Mouse (Mus musculus) heart, postnatal 10 days (tissue): ENCODE measurements at regions not wholly inside any gene's neighbourhood (a gene's known extent, or its start where the extent isn't known, plus 50 kb on each side); places are given as distances from the start of the nearest gene placed in this dataset.

ENCODE experiments used
- DNase-seq, 2 experiments: peaks; one replicate each; pipeline ENCODE4 v3.0.0; 2021
- intact Hi-C: fragments of 180-260 bp; cut with DNase I; formaldehyde crosslinking; loops from one replicate; pipeline ENCODE4 v1.15.1; 2025

DNA sequence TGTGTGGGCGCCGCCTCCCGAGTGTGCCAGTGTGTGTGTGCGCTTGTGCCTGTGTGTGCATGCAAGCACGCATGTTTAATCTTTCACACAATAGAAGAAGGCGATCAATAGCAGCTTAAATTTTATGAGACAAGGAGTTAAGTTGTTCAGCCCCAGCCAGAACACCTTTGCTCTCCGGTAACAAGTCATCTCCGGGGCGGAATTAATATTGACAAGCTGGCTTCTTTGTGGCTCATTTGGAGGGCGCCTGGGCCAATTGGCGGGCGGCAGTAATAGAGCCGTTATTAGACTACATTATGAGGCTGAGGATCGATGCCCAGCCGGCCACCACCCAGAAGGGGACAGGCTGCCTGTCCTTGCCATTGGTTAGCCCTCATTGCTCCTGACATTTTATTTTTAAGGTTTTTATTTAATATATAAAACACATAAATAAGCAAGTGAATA is 142.6 kb upstream of the Irx4 start:
- no peak for DNase-seq
- intact Hi-C loops = no loop called here

DNA sequence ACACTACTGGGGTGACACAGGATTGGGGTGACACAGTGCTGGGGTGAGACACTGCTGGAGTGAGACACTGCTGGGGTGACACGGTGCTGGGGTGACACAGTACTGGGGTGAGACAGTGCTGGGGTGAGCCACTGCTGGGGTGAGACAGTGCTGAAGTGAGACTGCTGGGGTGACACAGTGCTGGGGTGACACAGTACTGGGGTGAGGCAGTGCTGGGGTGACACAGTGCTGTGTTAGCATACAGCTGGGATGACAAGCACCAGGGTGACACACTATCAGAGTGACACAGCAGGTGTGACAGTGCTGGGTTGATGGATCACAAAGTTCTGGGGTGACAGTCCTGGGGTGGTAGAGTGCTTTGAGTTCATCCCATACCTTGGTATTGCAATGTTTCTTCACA is 137.3 kb upstream of the Irx4 start:
- intact Hi-C loops = no loop called here
- DNase-seq = no peak

DNA sequence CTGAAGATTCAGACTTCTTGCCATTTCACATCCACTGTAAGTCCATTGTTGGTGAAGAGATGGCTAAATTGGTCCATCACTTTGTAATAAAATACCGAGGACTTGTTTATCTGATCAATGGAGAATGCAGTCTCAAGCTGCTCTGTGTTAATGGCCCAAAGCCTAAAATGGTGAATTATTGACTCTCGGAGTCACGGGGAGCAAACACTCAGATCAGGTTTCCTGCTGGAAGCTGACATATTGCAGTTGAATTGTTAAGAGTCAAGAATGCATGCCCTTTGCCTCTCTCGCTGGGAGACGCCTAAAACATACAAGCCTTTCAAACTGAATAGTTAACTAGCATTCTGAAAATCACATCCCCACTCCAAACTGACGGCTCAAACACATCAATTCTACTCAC is 129.0 kb upstream of the Irx4 start:
- intact Hi-C loops = no loop called here
- DNase-seq = no peak

DNA sequence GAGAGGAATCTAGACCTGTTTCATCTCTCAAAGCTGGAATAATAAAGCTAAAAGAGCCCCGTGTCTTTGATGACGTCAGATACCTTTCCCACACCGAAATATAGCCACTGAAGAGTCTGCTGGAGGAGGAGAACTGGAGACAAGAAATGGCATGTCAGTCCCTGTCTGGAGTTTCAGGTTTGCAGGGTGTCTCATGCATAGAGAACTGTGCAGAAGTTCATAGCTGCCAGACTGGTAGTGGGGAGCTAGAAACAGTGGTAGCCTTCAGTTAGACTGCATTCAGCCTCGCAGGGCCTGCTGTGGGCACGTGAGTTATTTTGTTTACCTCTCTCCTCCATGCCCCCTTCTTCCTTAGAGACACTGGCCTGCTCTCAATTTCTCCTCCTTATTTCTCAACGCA is 127.5 kb upstream of the Irx4 start:
- DNase-seq = no peak
- intact Hi-C loops = no loop called here

DNA sequence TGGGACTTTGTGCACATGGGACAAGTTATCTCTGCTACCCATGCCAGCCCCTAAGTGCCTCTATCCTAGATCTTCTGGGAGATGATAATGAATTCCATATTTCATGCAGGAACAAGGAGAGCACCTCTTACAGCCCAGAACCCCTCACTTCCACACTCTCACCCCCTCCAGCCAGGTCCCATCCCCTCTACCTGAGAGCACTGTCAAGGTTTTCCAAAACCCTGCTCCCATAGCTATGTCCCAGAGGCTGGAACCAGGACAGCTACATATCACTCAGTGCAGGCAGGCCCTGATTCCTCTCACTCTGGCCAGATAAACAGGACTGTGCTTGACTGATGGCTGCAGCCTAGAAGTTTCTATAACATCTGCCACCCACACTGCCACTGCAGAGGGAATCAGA is 125.3 kb upstream of the Irx4 start:
- intact Hi-C loops = no loop called here
- no peak for DNase-seq

DNA sequence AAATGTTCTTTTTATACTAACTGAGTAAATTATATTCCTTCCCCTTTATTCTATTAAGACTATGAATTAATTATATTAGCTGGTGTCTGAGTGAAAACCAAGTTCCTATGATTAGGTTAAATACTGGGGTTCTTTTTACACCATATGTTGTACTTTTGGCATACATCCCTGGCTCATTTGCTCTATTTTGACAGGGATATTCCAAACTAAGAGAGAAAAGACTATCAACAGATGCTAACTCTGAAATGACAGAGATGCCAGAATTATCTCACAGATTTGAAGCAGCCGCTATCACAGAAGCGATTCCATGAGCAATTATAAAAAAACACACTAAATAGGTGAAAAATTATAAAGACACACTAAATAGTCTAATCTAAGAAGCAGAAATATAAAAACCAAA is 119.0 kb upstream of the Irx4 start:
- intact Hi-C loops = no loop called here

DNA sequence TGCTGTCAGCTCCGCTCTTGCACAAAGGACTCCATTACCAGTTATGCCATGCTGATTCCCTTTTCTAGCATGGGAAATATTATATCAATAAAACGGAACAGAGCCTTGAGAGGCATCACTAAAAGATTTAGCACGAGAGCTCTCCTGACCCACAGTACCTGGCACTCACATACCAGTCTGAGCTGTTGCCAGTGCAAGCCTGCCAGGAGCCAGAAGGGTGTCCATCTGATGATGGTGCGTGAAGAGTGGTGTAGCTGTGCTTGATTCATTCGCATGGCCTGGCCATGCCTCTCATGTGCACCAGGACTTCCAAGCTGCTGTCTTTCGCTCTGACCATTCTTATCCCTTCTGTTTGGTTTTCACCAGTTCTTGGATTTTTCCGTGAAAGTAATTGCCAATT is 102.3 kb upstream of the Irx4 start:
- DNase-seq = no peak
- intact Hi-C loops = loop anchor here (2.0 kb wide), 1 partner anchor 195 kb away; no protein-coding TSS in a partner anchor

More for the DNA sequence above, 119.0 kb upstream of the Irx4 start:
- DNase-seq = no peak

DNA sequence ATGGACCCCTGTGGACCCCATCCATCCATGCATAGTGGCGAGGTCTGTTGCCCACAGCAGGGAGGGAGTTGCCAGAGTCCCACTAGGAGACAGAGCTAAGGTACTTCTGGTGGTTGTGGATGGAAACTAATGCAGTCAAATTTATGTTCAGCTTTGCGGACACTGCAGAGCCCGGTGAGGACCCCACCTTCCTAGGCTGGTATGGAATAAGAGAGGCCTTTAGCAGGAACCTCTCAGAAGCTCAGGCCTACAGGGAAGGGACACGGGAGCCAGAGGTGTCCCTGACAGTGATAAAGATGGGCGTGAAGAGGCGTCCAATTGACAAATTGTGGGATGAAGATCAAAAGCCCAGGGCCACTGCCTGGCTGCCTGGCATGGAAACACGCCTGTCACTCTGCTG is 100.8 kb upstream of the Irx4 start:
- DNase-seq = no peak
- intact Hi-C loops = loop anchor here (2.0 kb wide), 1 partner anchor 193 kb away; no protein-coding TSS in a partner anchor

DNA sequence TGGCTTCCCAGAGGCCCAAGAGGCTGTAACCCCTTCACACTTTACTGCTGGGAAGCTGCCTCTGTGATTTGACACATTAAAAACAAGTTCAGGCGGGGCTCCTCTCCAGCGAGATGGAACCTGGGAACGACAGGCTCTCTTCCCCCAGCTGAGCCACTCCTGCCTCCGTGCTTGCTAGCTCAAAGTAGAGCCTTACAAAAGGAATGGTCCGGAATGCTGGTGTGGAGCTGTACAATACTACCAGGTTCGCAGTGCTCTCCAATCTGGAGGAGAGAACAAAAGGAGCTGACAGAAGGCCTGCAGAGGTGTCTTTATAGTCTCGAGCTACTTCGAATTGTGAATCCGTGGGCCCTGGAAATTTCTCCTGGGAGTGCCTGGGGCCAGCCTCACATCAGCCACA is 100.4 kb upstream of the Irx4 start:
- intact Hi-C loops = loop anchor here (1.0 to 2.0 kb wide), 3 partner anchors 150 to 245 kb away; no protein-coding TSS in a partner anchor
- no peak for DNase-seq

DNA sequence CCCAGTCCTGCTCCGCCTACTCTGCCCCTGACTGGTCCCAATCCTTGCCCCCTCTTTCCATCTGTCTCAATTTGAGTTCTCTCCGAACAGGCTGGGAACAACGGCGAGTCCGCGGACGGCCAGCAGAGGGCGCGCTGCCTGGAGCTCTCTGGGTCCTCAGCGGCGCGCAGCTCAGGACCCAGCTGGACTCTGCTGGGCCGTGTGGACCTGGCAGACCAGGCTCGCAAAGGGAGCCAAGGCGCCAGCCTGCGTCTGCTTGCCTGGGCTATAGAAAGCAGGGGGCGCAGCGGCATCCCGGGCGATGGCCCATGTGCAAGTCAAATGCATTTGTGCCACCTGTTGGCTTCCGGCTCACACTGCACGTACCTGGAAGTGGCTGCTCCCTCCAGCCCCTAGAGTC is 100.0 kb upstream of the Irx4 start:
- intact Hi-C loops = loop anchor here (1.0 kb wide), 2 partner anchors 150 to 245 kb away; no protein-coding TSS in a partner anchor

DNA sequence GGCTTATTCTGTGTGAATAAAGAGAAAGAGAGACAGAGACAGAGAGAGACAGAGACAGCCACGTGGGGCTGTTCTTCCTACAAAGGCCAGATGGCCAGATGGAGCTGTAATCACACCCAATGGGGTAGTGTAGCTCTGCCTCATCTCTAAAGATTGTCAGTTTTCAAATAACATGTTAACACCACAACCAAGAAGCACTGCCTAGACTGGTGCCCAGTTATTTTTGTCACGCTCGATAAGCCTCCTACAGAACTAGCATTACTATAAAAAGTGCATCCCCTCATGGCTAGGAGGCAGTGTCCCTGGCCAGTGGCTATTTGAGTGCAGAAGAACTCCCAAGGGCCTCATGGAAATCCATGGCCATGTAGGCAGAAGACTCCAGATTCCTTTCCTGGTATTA is 90.0 kb upstream of the Irx4 start:
- DNase-seq = peak; percentile 51 to 67
- intact Hi-C loops = no loop called here

More for the DNA sequence above, 100.0 kb upstream of the Irx4 start:
- peak; percentile 88 for DNase-seq

DNA sequence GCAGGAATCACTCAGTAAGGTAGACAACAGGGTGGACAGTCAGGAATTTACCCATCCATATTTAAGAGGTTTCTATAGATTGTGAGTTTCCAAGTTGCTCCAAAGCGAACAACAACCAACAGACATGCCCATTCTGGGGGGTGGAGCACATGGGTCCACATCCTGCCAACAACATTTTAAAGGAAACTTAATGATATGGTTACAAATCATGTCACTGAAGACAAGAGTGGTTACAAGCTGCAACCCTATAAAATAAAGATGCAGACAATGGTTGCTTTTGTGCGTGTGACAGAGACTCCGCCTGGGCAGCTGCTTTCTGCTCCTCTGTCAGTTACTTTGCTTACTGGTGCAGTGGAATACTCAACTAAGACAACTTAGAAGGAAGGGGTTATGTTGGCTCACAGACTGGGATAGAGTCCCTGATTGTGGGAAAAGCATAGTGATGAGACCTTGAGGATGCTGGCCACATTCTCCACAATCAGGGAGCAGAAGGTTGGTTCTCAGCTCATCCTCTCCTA is 52.3 kb upstream of the Irx4 start:
- intact Hi-C loops = no loop called here
- DNase-seq = no peak
